Mouse (Mus musculus) bone marrow macrophage, adult 2 months (primary cell): ENCODE data around the gene Vav3. TPM values are rescaled to one million over a fixed set of nuclear protein-coding genes. Genes with fewer than 3 reads are reported as not detected.
A peak's percentile ranks its signal among the peaks of the same experiment; 100 is the strongest.

Experiments
- H3K27ac ChIP-seq: 2 replicates; pipeline ENCODE4 v1.5.1; 2012; ENCODE audit warnings: low read depth, low read length; ENCODE audit not compliant: insufficient read depth
- H3K4me1 ChIP-seq: 2 replicates; pipeline ENCODE4 v1.6.1; 2012; ENCODE audit warnings: low read length; ENCODE audit not compliant: control insufficient read depth, insufficient read depth
- H3K4me3 ChIP-seq: 2 replicates; pipeline ENCODE4 v1.5.1; 2012; ENCODE audit warnings: mild to moderate bottlenecking, low read length, moderate library complexity; ENCODE audit not compliant: insufficient read depth
- CTCF ChIP-seq: IDR thresholded peaks from 2 replicates; pipeline ENCODE4 v1.5.1; 2012; ENCODE audit warnings: low read depth, mild to moderate bottlenecking, low read length, moderate library complexity
- POLR2A ChIP-seq: IDR thresholded peaks from 2 replicates; pipeline ENCODE4 v1.6.1; 2012; ENCODE audit warnings: mild to moderate bottlenecking, low read depth, low read length, borderline replicate concordance
- polyA plus RNA-seq: library from polyadenylated mRNA; stranded (reverse); fragments of >200 nt; gene quantifications from 2 replicates; pipeline ENCODE4 v1.2.4, GENCODE M21; 2012; ENCODE audit not compliant: missing spikeins, insufficient read depth, insufficient read length

The Vav3 gene
- polyA plus RNA-seq, 1 experiment, result 30.6 TPM

DNA sequence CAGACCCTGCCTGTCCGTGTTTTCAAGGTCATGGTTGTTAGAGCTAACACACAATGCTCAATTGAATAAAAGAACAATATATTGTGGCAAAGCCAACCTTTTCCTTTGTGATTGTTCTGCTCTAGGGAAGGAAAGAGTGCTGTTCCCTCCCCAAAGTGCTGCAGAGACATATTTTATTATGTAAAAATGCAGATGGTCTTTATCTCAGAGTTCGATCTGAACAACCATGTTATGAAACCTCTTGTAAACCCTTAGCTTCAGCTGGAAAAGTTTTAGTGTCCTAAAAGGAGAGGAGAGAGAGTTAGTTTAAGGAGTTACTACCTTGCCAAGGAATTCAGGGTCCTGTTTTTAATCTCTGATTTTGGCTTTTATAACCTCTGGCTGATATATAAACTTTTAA, 27.0 kb upstream of the Vav3 start:
- peaks cover 3% of the 10 kb centered on the region for H3K4me1 ChIP-seq
- no peak for TF ChIP-seq CTCF
- TF ChIP-seq POLR2A, result no peak
- H3K27ac ChIP-seq, result no peak overlapping the region
- H3K4me3 ChIP-seq, result no peak overlapping the region

DNA sequence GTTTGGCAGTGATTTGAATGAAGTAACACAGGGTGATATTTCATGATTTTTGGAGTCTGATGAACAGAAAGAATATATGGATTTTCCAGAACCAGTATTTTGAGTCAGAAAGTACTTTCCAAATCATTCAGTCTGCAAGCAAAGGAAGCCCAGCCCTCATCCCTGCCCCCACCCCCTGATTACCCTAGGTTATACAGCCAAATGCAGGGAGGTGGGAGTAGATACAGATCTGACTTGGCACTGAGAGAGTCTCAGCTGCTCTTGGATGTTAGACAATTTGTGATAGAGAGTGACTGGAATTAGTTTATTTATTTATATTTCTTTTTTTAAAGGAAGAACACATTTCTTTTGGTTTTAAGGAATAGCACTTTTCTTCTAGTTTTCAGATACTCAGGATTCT, 18.2 kb upstream of the Vav3 start:
- TF ChIP-seq CTCF, result no peak
- no peak for TF ChIP-seq POLR2A
- Histone ChIP-seq H3K27ac (no peak overlapping the region), H3K4me1 (peaks cover 7% of the 10 kb centered on the region), H3K4me3 (no peak overlapping the region)

DNA sequence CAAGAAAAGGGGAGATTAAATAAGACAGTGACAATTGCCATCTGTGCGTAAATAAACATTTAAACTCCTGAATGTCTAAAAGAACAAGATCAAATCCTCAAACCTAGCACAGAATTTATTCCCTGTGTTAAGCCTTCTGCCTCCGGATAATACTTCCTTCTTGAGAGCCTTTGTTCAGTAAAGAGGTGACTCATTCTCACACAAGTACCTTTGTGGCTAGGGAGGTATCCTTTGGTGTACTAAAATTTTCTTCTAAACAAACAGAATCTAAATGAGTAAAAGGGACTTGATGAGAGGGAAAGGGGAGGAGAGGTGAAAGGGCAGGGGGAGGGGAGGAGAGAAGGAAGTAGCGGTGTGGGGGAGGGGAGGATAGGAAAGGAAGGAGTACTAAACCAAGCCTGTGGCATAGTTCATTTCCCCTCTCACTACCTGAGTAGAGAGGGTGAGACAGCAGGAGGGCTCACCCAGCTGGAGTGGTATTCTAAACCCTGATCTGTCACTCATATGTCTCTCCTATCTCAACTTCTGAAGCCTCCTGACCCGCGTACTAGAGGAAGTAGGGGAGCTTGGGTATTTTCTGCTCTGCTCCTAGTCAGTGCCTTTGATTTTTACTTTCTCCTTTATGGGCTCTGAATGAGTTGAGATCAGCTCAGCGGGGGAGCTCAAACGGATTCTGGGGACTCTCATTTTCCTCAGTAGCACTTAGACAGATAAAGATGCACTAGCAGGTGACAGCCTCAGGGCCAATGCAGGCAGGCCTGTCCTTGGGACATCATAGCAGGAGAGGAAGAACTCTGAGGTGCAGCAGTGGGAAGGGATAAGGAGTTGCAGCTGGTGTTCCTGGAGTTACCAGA, 16.8 kb upstream of the Vav3 start:
- Histone ChIP-seq H3K27ac (no peak overlapping the region), H3K4me1 (peaks cover 7% of the 10 kb centered on the region), H3K4me3 (no peak overlapping the region)
- TF ChIP-seq CTCF, result no peak
- no peak for TF ChIP-seq POLR2A

DNA sequence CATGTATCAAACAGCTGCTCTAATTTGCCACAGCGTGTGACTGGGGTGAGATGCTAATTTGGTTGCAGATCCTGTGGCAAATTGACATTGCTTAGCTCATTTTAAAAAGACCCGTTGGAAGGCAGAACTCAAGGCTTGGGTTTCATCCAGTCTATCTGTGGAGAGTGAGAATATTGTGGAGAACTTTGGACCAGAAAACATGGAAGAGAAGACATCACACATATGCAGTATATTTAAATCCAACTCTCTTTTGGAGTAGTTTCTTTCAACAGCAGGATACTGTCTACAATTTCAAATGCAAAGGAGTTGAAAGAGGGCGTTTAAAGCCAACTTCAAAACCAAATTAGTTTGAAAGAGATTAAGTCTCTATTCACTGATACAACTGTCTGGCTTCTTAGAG, 13.3 kb upstream of the Vav3 start:
- H3K4me3 ChIP-seq, result no peak overlapping the region
- no peak for TF ChIP-seq CTCF
- no peak for TF ChIP-seq POLR2A
- H3K27ac ChIP-seq, result no peak overlapping the region
- peaks cover 7% of the 10 kb centered on the region for H3K4me1 ChIP-seq

DNA sequence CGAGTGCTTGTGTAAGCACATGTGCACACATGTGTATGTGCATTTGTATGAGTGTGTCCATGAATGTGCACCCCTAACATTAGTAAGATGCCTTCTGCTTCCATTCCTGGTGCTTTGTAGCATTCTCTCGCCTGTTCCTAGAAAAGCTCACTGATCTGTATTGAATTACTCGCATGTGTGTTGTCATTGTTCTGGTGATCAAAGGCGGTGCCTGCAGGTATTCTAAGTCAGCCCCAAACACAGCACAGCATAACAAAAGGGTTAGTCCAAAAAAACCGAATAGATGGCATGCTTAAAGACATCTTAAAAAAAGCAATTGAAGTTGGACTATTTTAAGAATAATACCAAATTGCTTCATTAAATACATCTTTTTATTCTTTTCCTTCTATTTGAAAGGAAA, 7.7 kb upstream of the Vav3 start:
- Histone ChIP-seq H3K27ac (no peak overlapping the region), H3K4me1 (peaks cover 3% of the 10 kb centered on the region), H3K4me3 (no peak overlapping the region)
- TF ChIP-seq CTCF, result no peak

DNA sequence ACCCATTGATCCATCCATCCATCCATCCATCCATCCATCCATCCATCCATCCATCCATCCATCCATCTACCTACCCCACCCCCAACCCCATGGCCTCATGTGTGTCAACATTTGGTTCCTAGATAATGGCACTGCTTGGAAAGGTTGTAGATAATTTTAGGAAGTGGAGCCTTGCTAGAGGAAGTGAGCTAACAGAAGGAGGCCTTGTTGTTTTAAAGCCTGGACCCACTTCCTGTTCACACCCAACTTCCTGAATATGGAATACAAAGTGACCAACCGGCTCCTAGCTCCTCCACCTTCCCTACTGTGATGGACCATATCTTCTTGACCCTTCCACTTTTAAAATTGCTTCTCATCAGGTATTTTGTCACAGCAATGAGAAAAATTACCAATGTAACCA, 5.0 kb upstream of the Vav3 start:
- Histone ChIP-seq H3K4me3 (no peak overlapping the region), H3K27ac (no peak overlapping the region), H3K4me1 (peaks cover 6% of the 10 kb centered on the region)
- TF ChIP-seq CTCF (no peak), POLR2A (no peak)

DNA sequence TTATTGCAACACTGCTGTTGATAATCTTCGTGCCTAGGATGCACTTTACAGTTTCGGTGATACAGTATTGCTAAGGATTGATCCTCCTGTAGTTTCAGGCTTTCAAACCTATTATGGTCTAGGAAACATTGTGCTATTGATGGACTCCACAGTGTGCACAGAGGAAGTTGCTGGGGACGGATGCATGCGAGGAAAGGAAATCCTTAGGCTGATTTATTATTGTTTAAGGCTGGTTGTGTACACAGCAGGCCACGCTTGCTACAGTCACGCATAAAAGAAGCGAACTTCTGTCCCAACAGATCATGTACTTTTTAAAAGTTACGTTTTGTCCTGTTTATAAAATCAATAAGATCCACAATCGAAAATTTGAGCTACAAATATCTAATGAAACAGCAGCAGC, 1.2 kb upstream of the Vav3 start:
- Histone ChIP-seq H3K27ac (no peak overlapping the region), H3K4me1 (peaks cover 19% of the 10 kb centered on the region), H3K4me3 (no peak overlapping the region)
- TF ChIP-seq CTCF (no peak), POLR2A (no peak)

DNA sequence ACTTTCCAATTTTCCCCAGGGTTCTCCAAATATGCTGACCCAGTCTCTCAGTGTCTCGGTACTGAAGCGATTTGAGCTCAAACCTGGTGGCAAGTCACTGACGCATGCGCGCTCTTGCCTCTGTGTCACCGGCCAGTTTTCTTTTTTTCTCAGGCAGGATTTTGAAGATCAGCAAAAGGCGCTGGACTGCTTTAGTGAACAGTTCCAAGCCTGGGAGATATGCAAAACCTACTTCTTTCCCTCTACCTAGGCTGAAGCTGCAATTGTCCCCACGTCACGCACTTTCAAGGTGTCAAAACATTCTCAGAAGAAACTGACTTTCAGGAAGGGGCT, 546 bp upstream of the Vav3 start:
- TF ChIP-seq CTCF, result no peak
- no peak for TF ChIP-seq POLR2A
- Histone ChIP-seq H3K4me1 (peaks cover 19% of the 10 kb centered on the region), H3K27ac (peak overlapping the region; percentile 85), H3K4me3 (peak overlapping the region; percentile 87)

DNA sequence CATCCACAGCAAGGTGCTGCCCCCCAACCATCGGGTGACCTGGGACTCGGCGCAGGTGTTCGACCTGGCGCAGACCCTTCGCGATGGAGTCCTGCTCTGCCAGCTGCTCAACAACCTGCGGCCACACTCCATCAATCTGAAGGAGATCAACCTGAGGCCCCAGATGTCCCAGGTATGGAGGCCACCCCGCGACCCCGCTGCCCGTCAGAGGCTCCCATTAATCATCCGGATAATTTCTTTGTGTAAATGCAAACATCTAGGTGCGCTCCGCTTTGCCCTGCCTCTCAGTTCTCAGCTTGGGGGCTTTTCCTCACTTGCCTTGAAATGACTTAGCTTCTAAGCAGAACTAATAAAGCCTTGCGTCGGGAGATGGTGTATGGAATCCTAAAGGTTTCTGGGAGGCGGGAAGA, 623 bp downstream of the Vav3 start:
- no peak for TF ChIP-seq CTCF
- no peak for TF ChIP-seq POLR2A
- Histone ChIP-seq H3K4me1 (peaks cover 15% of the 10 kb centered on the region), H3K4me3 (peak overlapping the region; percentile 87), H3K27ac (peak overlapping the region; percentile 85)

DNA sequence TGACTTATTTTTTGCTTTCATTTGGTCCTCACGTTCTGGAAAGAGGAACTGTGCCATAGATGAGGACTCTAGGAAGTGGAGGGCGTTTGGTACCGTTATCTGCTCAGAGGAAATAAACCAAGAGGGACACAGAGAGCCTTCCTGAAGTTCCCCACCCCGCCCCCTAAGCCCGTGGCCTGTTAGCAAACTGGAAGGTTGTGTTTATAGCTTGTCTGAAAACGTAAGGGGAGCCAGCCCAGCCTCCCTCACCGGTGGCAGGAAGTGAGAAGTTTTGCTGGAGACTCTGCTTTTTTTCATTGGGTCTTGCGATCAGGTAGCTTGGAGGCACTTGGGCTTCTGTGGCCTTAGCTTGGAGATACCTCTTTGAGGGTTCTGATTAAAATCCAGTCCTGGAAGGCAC, 1.2 kb downstream of the Vav3 start:
- H3K27ac ChIP-seq, result peak overlapping the region; percentile 85
- H3K4me3 ChIP-seq, result peak overlapping the region; percentile 87
- no peak for TF ChIP-seq POLR2A
- no peak for TF ChIP-seq CTCF
- peaks cover 15% of the 10 kb centered on the region for H3K4me1 ChIP-seq

DNA sequence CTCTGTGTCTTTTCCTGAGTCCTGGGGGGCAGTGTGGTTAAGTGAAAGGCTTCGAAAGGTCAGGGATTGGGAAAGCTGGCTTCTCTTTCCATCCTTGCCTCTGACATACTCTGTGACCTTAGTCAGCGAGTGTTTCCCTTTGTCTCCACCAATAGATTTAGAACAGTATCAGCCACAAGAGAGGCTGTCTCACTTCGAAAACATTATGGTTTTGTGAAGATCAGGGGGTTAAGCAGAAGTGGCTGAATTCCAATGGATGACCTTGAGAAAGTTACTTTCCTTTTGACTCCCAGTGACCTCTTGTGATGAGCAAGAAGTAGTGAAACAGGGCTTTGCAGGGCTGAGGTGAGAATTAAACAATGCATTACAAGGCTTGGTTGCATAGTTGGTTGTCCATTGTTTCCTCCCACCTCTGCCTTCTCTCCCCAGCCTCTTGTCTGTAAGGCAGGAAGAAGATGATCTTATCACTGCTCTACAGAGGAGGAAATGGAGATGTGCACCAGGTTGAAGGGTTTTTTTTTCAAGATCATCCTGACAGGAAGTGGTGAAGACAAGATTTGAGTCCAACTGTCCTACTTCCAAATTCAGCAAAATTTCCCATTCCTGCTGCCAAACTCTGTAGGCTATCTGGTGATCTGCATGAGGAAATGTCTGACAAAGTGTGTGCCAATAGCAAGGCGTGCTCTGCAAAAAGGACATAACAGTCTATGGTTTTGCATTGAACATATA, 11.7 kb downstream of the Vav3 start:
- Histone ChIP-seq H3K4me1 (peaks cover 40% of the 10 kb centered on the region), H3K27ac (peak overlapping the region; percentile 5; the same call in 1 of the 2 replicates), H3K4me3 (no peak overlapping the region)
- no peak for TF ChIP-seq POLR2A
- no peak for TF ChIP-seq CTCF
